Mouse (Mus musculus): ENCODE data around the gene Frem1. TPM values are rescaled to one million over a fixed set of nuclear protein-coding genes. Genes with fewer than 3 reads are reported as not detected.

Frem1 gene
- total and polyA plus RNA-seq, 3 experiments: not detected

DNA sequence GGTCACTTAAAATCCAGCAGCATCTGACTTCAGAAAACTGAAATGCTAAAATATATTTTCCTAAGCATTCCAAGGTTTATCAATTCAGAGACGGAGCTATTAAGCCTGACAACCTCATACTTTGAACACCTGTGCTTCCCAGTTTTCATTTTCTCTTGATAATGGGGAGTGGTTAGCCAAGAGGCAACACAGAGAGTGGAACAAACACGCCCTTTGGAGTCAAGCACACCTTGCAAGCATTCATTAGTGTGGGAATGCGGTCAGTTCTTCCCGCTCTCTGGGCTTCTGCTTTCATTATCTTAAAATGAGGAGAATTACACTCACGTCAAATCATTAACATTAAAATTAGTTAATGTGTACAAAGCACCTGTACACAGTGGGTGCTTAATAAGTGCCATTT, 122.1 kb downstream of the Frem1 start:
- no peaks in the 10 kb centered on the region for H3K27me3 ChIP-seq (replicated peaks)
- H3K9me3 ChIP-seq (replicated peaks; ENCODE audit: low read length): no peaks in the 10 kb centered on the region
- H3K27ac ChIP-seq (ENCODE audit: insufficient read depth, low read depth): no peak overlapping the region
- dilution Hi-C loops (cut with MboI; ENCODE audit: extremely low pct_ligation_motif_present, extremely low pct_unique_long_range_greater_than_20kb, low sequenced_read_pairs) (no loop called here), in situ Hi-C loops (cut with MboI; ENCODE audit: low pct_ligation_motif_present, low pct_unique_long_range_greater_than_20kb, low sequenced_read_pairs) (loop anchor here (25.0 kb wide), 1 partner anchor 1368 kb away; no protein-coding TSS in a partner anchor)
- no peaks in the 10 kb centered on the region for H3K79me2 ChIP-seq (replicated peaks; ENCODE audit: control insufficient read depth, extremely low read depth, insufficient read depth, poor library complexity, severe bottlenecking)
- no peak overlapping the region for H3K4me3 ChIP-seq (replicated peaks in 1 of 3; ENCODE audit: low read depth in 2 of 3, low read length in 2 of 3, poor library complexity in 1 of 3)
- no peak overlapping the region for H3K4me2 ChIP-seq (ENCODE audit: insufficient read depth, low read depth, poor library complexity, severe bottlenecking)
- H3K36me3 ChIP-seq (replicated peaks in 1 of 2; ENCODE audit: control insufficient read depth in 1 of 2, insufficient read depth in 1 of 2, low read length in 1 of 2): no peaks in the 10 kb centered on the region
- H3K4me1 ChIP-seq (ENCODE audit: control insufficient read depth in 1 of 2, insufficient read depth in 2 of 2): no peaks in the 10 kb centered on the region; a peak in 2 of 4 replicates
- H3K9ac ChIP-seq (ENCODE audit: insufficient read depth, low read depth): no peak overlapping the region
- TF ChIP-seq ZNF384 (IDR thresholded peaks at IDR 0.05; ENCODE audit: low read depth, low read length) (no peak), CHD2 (IDR thresholded peaks at IDR 0.05; ENCODE audit: low read length) (no peak), PAX5 (IDR thresholded peaks at IDR 0.05; ENCODE audit: low read length) (no peak), MXI1 (IDR thresholded peaks at IDR 0.05; ENCODE audit: low read depth, low read length) (no peak)
- DNase-seq (ENCODE audit: extremely low read depth): no peak

DNA sequence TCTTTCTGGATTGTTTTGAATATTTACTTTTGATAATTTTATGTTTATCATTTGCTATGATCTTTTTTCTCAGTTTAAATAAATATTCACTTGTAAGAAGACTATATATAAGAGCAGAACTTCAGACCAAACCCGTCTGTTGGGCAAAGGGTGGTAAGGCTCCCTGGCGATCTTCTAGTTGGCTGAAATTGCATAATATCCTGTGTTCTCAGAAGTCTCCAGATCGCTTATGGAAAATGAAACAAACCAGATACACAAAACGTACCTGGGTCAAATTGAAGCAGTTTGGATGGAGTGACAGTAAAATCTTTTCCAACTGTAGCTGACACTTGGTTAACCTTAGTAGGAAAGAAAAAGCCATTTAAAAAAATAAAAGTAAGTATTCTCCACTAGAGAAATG, 130.2 kb downstream of the Frem1 start:
- Histone ChIP-seq H3K9ac (ENCODE audit: insufficient read depth, low read depth) (no peak overlapping the region), H3K27ac (ENCODE audit: insufficient read depth, low read depth) (no peak overlapping the region), H3K4me1 (ENCODE audit: control insufficient read depth in 1 of 2, insufficient read depth in 2 of 2) (no peaks in the 10 kb centered on the region), H3K4me2 (ENCODE audit: insufficient read depth, low read depth, poor library complexity, severe bottlenecking) (peak overlapping the region; percentile 21; the same call in 1 of the 2 replicates), H3K9me3 (replicated peaks; ENCODE audit: low read length) (no peaks in the 10 kb centered on the region), H3K79me2 (replicated peaks; ENCODE audit: control insufficient read depth, extremely low read depth, insufficient read depth, poor library complexity, severe bottlenecking) (no peaks in the 10 kb centered on the region), H3K36me3 (replicated peaks in 1 of 2; ENCODE audit: control insufficient read depth in 1 of 2, insufficient read depth in 1 of 2, low read length in 1 of 2) (no peaks in the 10 kb centered on the region), H3K27me3 (replicated peaks) (no peaks in the 10 kb centered on the region), H3K4me3 (replicated peaks in 1 of 3; ENCODE audit: low read depth in 2 of 3, low read length in 2 of 3, poor library complexity in 1 of 3) (no peak overlapping the region)
- in situ Hi-C loops (cut with MboI; ENCODE audit: low pct_ligation_motif_present, low pct_unique_long_range_greater_than_20kb, low sequenced_read_pairs): loop anchor here (10.0 kb wide), 1 partner anchor 277 kb away; no protein-coding TSS in a partner anchor
- no peak for TF ChIP-seq KAT2A (IDR thresholded peaks at IDR 0.05; ENCODE audit: insufficient replicate concordance, low read length)
- TF ChIP-seq POLR2A (IDR thresholded peaks at IDR 0.05; ENCODE audit: low read depth, low read length): no peak
- no peak for TF ChIP-seq MXI1 (IDR thresholded peaks at IDR 0.05; ENCODE audit: low read depth, low read length)
- TF ChIP-seq ETS1 (conservative IDR thresholded peaks at IDR 0.05; ENCODE audit: low read depth, low read length): no peak
- no peak for TF ChIP-seq MEF2A (IDR thresholded peaks at IDR 0.05; ENCODE audit: borderline replicate concordance, low read depth, low read length)
- TF ChIP-seq USF1 (IDR thresholded peaks at IDR 0.05; ENCODE audit: low read depth, low read length): no peak
- no peak for TF ChIP-seq BHLHE40 (IDR thresholded peaks at IDR 0.05; ENCODE audit: low read depth, low read length)
- no peak for TF ChIP-seq MAX (IDR thresholded peaks at IDR 0.05; ENCODE audit: low read length)
- dilution Hi-C loops (cut with MboI; ENCODE audit: extremely low pct_ligation_motif_present, extremely low pct_unique_long_range_greater_than_20kb, low sequenced_read_pairs): no loop called here
- no peak for DNase-seq (ENCODE audit: extremely low read depth)

DNA sequence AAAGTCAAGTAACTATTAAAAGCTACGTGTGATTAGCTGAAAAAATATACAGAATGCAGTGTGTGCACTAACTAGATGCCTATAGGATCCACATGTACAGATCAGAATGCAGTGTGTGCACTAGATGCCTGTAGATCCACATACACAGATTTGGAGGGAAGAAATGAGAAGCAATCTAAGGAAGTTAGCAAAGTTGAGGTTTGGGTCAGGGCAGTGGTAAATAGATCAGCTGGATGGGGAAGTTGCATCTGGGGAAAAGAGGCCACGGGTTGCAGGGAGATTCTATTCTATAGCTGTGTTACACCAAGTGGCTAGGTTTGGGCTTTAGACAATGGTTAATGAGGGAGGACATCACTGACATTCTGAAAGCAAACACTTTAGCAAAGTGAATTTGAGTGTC, 133.5 kb downstream of the Frem1 start:
- no peak for TF ChIP-seq ZNF384 (IDR thresholded peaks at IDR 0.05; ENCODE audit: low read depth, low read length)
- TF ChIP-seq SMC3 (IDR thresholded peaks at IDR 0.05; ENCODE audit: low read depth, low read length): no peak
- no peak for TF ChIP-seq POLR2A (IDR thresholded peaks at IDR 0.05; ENCODE audit: low read depth, low read length)
- no peak for TF ChIP-seq USF2 (conservative IDR thresholded peaks at IDR 0.05; ENCODE audit: low read depth, low read length)
- no peak for TF ChIP-seq UBTF (IDR thresholded peaks at IDR 0.05; ENCODE audit: low read depth, low read length)
- TF ChIP-seq KAT2A (IDR thresholded peaks at IDR 0.05; ENCODE audit: insufficient replicate concordance, low read length): no peak
- TF ChIP-seq ETS1 (conservative IDR thresholded peaks at IDR 0.05; ENCODE audit: low read depth, low read length): no peak
- Histone ChIP-seq H3K4me1 (ENCODE audit: control insufficient read depth in 1 of 2, insufficient read depth in 2 of 2) (no peaks in the 10 kb centered on the region), H3K4me3 (replicated peaks in 1 of 3; ENCODE audit: low read depth in 2 of 3, low read length in 2 of 3, poor library complexity in 1 of 3) (no peak overlapping the region), H3K27me3 (replicated peaks) (no peaks in the 10 kb centered on the region), H3K27ac (ENCODE audit: insufficient read depth, low read depth) (no peak overlapping the region), H3K9me3 (replicated peaks; ENCODE audit: low read length) (no peaks in the 10 kb centered on the region), H3K79me2 (replicated peaks; ENCODE audit: control insufficient read depth, extremely low read depth, insufficient read depth, poor library complexity, severe bottlenecking) (no peaks in the 10 kb centered on the region), H3K36me3 (replicated peaks in 1 of 2; ENCODE audit: control insufficient read depth in 1 of 2, insufficient read depth in 1 of 2, low read length in 1 of 2) (no peaks in the 10 kb centered on the region), H3K9ac (ENCODE audit: insufficient read depth, low read depth) (no peak overlapping the region), H3K4me2 (ENCODE audit: insufficient read depth, low read depth, poor library complexity, severe bottlenecking) (no peak overlapping the region)
- in situ Hi-C loops (cut with MboI; ENCODE audit: low pct_ligation_motif_present, low pct_unique_long_range_greater_than_20kb, low sequenced_read_pairs): no loop called here
- DNase-seq (ENCODE audit: extremely low read depth): no peak
- dilution Hi-C loops (cut with MboI; ENCODE audit: extremely low pct_ligation_motif_present, extremely low pct_unique_long_range_greater_than_20kb, low sequenced_read_pairs): no loop called here

Measured in CH12.LX (cell line).